Mouse (Mus musculus) megakaryocyte, embryonic 14.5 days (primary cell): ENCODE results near the gene Brd3os. TPM values are rescaled to one million over a fixed set of nuclear protein-coding genes. Genes with fewer than 3 reads are reported as not detected.

Source experiments
- H3K27me3 ChIP-seq: replicated peaks from 2 replicates; pipeline ENCODE3; 2012; ENCODE audit warnings: inconsistent platforms
- H3K36me3 ChIP-seq: replicated peaks from 2 replicates; pipeline ENCODE3; 2012; ENCODE audit warnings: low read length, inconsistent platforms, mixed read lengths
- H3K4me1 ChIP-seq: 2 replicates; pipeline ENCODE4 v1.6.1; 2012; ENCODE audit warnings: inconsistent platforms
- H3K4me3 ChIP-seq: replicated peaks from 2 replicates; pipeline ENCODE3; 2012; ENCODE audit warnings: moderate library complexity, mild to moderate bottlenecking, inconsistent platforms
- H3K9me3 ChIP-seq: 2 replicates; pipeline ENCODE4 v1.6.1; 2012; ENCODE audit warnings: inconsistent platforms
- FLI1 ChIP-seq: IDR thresholded peaks from 2 replicates; pipeline ENCODE4 v1.6.1; 2012; ENCODE audit warnings: low read length, inconsistent platforms, mixed read lengths
- GATA1 ChIP-seq: IDR thresholded peaks from 3 replicates; pipeline ENCODE4 v1.6.1; 2012; ENCODE audit warnings: mixed read lengths, low read length, inconsistent platforms, borderline replicate concordance
- polyA plus RNA-seq: library from polyadenylated mRNA; stranded (reverse); fragments of >175 nt; gene quantifications from 2 replicates; pipeline ENCODE4 v1.2.3, GENCODE M21; 2012; ENCODE audit warnings: low replicate concordance; ENCODE audit not compliant: insufficient read depth

Gene Brd3os
- polyA plus RNA-seq, 1 experiment, result 0.51 TPM

DNA sequence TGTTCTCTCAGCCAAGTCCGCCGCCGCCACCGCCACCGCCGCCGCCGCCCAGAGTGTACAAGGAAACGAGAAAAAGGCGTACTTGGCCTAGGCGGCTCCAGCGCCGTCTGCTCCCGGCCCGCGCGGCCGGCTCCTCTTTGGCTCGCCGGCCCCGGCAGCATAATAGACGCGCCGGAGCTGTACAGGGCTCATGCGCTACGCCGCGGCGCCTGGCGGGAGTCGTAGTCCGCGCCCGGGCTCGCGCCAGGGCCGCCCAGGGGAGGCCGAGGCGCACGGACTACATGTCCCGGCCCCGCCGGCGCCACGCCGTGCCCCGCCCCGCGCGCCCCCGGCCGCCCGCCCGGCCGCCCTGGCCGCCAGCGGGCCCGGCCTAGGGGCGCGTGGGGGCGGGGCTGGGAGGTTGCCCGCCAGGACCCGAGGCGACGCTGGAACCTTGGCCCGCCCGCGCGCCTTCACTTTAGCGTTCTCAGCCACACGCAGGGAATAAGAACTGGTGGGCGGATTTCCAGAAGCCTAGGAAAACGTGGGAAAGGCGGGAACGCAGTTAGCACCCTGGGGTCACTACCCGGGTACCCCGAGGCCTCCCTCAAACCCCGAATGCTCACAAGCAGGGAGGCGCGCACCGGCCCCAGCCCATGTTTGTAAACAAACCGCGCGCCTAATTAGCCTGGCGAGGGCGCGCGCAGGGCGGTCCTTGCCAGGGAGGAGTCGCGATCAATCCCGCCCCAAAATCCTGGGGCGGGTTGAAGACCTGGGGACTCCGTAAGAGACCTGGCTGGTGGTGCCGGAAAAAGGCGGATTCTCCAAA, 33.6 kb downstream of the Brd3os start:
- Histone ChIP-seq H3K4me3 (peak overlapping the region; percentile 95), H3K9me3 (no peaks in the 10 kb centered on the region), H3K36me3 (peaks cover 27% of the 10 kb centered on the region), H3K4me1 (peaks cover 83% of the 10 kb centered on the region), H3K27me3 (no peaks in the 10 kb centered on the region)
- TF ChIP-seq GATA1 (no peak), FLI1 (no peak)

DNA sequence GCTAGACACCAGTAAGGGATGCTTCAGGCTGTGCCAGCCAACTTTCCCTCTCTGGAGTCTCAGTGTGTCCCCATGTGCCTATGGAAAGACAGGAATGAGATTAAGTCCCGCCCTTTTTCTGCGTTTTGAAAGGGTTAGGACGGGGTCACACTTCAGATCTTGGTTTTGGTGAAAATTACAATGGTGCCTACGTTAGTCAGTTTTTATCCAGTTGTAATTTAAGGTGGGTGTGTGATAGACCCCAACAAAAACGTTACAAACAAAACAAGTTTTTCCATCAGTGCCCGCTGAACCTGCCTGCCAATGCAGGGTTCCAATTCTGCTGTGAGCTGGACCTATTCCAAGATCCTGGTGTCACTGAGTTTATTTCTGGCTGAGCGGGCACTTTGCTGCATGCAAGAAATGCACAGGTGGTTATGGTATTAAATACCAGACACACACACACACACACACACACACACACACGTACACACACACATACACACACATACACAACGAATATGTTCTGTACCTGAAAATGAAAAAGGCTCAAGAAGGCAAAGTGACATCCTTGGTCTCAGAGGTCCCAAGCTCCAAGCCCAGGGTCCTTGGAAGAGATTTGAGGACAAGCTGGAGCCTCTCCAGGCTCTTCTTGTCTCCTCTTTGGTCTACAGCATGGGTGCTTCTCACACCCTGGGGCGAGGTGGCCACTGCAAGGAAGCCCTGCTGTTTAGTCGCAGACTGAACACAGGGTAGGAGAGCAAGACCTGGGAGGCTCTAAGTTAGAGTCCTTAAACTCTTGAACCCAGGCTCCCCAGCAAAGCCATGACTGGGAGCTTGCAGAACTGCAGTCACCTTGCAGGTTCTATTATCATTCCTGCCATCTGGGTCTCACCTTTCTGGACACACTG, 34.4 kb downstream of the Brd3os start:
- Histone ChIP-seq H3K4me3 (peak overlapping the region; percentile 95), H3K4me1 (peaks cover 77% of the 10 kb centered on the region), H3K27me3 (no peaks in the 10 kb centered on the region), H3K9me3 (no peaks in the 10 kb centered on the region), H3K36me3 (peaks cover 19% of the 10 kb centered on the region)
- TF ChIP-seq GATA1 (no peak), FLI1 (no peak)

- no peak for TF ChIP-seq FLI1
- no peak for TF ChIP-seq GATA1
- no peaks in the 10 kb centered on the region for H3K9me3 ChIP-seq
Measured at GRCm38 (mm10) chr2:27479821-27480220, 37.7 kb downstream of the Brd3os start.

DNA sequence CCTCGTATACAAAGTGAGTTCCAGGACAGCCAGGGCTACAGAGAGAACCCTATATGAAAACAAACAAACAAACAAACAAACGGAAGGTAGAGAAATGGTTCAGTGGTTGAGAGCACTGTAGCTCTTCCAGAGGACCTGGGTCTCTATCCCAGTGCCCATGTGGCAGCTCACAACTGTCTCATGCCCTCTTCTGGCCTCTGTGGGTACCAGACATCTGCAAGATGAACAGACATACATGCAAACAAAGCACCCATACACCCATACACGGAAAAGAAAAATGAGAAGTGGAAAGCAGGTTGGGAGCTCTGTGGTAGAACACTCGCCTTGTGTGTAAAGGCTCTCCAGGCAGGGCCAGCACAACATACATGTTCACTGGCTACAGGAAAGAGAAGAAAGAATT, 38.2 kb downstream of the Brd3os start:
- TF ChIP-seq GATA1 (no peak), FLI1 (no peak)
- H3K4me3 ChIP-seq, result no peak overlapping the region
- H3K4me1 ChIP-seq, result peaks cover 68% of the 10 kb centered on the region
- no peaks in the 10 kb centered on the region for H3K9me3 ChIP-seq
- H3K36me3 ChIP-seq, result no peaks in the 10 kb centered on the region
- H3K27me3 ChIP-seq, result no peaks in the 10 kb centered on the region

More at GRCm38 (mm10) chr2:27479821-27480220, 37.7 kb downstream of the Brd3os start:
- H3K4me3 ChIP-seq, result peak overlapping the region; percentile 68
- peaks cover 66% of the 10 kb centered on the region for H3K4me1 ChIP-seq
- no peaks in the 10 kb centered on the region for H3K36me3 ChIP-seq
- H3K27me3 ChIP-seq, result no peaks in the 10 kb centered on the region

DNA sequence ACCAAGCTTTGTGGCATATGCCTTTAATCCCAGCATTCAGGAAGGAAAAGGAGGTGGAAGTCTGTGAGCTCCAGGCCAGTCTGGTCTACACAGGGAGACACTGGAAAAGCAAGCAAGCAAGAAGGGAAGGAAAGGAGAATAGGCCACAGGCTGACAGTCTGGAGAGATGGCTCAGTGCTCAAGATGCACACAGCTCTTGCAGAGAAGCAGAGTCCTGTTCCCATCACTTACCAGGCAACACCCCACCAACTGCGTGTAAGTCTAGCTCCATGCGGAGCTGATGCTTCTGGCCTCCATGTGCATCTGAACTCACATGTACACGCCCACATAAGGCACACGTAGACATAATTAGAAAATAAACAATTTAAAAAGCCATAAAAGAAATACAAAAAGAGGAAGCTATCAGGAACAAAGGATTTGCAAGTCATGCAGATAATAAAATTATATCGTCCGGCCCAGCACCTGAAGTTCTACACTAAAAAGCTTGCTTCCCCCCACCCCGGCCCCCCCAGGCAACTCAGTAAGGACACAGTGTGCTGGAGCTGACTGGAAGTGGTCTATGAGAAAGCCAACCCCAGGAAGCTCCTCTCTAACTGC, 40.2 kb downstream of the Brd3os start:
- no peak for TF ChIP-seq GATA1
- TF ChIP-seq FLI1, result no peak
- Histone ChIP-seq H3K27me3 (no peaks in the 10 kb centered on the region), H3K4me3 (peak overlapping the region; percentile 21), H3K36me3 (no peaks in the 10 kb centered on the region), H3K9me3 (no peaks in the 10 kb centered on the region), H3K4me1 (peaks cover 64% of the 10 kb centered on the region)

DNA sequence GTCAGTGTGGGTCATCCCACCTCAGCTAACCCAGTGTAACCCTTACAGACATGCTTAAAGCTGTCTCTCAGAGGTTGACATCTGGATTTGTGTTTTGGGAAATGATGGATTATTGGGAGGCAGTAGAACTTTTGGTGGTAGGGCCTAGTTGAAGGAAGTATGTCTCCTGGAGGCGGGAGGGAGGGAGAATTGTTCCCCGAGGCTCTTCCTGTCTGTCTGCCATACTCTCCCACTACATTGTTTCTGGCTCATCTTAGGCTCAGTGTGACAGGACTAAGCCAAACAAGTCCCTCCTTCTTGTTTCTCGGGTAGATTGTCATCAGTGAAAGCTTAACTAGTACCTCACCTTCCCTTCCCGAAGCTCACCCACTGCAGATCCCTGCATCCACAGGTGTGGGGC, 44.6 kb downstream of the Brd3os start:
- peaks cover 48% of the 10 kb centered on the region for H3K4me1 ChIP-seq
- TF ChIP-seq GATA1 (no peak), FLI1 (no peak)
- H3K36me3 ChIP-seq, result no peaks in the 10 kb centered on the region
- H3K27me3 ChIP-seq, result no peaks in the 10 kb centered on the region
- H3K4me3 ChIP-seq, result no peak overlapping the region
- no peaks in the 10 kb centered on the region for H3K9me3 ChIP-seq

DNA sequence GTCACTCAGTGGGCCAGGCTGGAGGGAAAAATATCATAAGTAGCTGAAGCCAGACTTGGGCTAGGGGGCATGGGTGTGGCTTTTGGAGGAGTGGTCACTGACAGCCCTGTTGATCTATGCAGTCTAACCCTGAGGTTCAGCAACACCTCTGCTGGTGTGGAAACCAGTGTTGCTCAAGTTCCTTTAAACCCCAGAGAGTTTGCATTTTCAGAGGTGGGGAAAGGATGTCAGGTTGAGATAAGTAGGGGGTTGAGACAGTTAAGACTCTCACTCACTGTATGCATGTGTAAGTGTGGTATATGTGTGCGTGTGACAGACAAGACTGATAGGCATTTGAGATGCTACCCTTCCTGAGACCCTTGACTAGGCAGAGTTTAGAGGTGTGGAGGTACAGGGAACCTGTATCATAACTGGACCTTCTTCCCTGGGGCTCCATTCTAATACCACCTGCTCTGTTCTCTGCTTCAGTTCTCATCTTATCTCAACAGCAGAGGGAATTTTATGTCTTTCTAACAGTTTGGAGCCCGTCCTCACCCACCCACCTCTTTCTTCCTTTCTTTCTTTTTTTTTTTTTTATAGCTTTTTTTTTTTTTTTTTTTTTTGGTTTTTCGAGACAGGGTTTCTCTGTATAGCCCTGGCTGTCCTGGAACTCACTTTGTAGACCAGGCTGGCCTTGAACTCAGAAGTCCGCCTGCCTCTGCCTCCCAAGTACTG, 45.4 kb downstream of the Brd3os start:
- peaks cover 48% of the 10 kb centered on the region for H3K4me1 ChIP-seq
- no peaks in the 10 kb centered on the region for H3K27me3 ChIP-seq
- H3K4me3 ChIP-seq, result no peak overlapping the region
- TF ChIP-seq FLI1 (no peak), GATA1 (no peak)
- H3K36me3 ChIP-seq, result peaks cover 2% of the 10 kb centered on the region
- no peaks in the 10 kb centered on the region for H3K9me3 ChIP-seq

- Histone ChIP-seq H3K4me1 (peaks cover 48% of the 10 kb centered on the region), H3K36me3 (peaks cover 4% of the 10 kb centered on the region), H3K4me3 (no peak overlapping the region), H3K27me3 (no peaks in the 10 kb centered on the region), H3K9me3 (no peaks in the 10 kb centered on the region)
- TF ChIP-seq GATA1, result no peak
- no peak for TF ChIP-seq FLI1
Measured at GRCm38 (mm10) chr2:27488362-27488761, 46.2 kb downstream of the Brd3os start.

GRCm38 (mm10) chr2:27490939-27491338, 48.8 kb downstream of the Brd3os start:
- H3K27me3 ChIP-seq, result no peaks in the 10 kb centered on the region
- H3K9me3 ChIP-seq, result peaks cover 13% of the 10 kb centered on the region
- peaks cover 44% of the 10 kb centered on the region for H3K4me1 ChIP-seq
- TF ChIP-seq GATA1 (no peak), FLI1 (no peak)
- H3K4me3 ChIP-seq, result no peak overlapping the region
- H3K36me3 ChIP-seq, result peaks cover 11% of the 10 kb centered on the region

Other genes starting within 250 kb of the Brd3os start
- gene Sardh, start 194.0 kb upstream of the Brd3os start, polyA plus RNA-seq, result 505 and 531 TPM in 2 replicates
- gene Vav2, start 15.3 kb upstream of the Brd3os start, polyA plus RNA-seq, result 2.8 and 5.5 TPM in 2 replicates
- gene Brd3, start 65.3 kb downstream of the Brd3os start, polyA plus RNA-seq, result 58.4 and 65.2 TPM in 2 replicates
- 6.3 and 27.6 TPM in 2 replicates for gene Wdr5, start 72.8 kb downstream of the Brd3os start, polyA plus RNA-seq
- gene Rxra, start 234.1 kb downstream of the Brd3os start, polyA plus RNA-seq, result 0.44 and 7.0 TPM in 2 replicates